Mouse (Mus musculus): ENCODE results near the gene Clcnka. TPM values are rescaled to one million over a fixed set of nuclear protein-coding genes. Genes with fewer than 3 reads are reported as not detected.

Gene Clcnka
- total RNA-seq, 2 experiments from 2014 or later: not detected

DNA sequence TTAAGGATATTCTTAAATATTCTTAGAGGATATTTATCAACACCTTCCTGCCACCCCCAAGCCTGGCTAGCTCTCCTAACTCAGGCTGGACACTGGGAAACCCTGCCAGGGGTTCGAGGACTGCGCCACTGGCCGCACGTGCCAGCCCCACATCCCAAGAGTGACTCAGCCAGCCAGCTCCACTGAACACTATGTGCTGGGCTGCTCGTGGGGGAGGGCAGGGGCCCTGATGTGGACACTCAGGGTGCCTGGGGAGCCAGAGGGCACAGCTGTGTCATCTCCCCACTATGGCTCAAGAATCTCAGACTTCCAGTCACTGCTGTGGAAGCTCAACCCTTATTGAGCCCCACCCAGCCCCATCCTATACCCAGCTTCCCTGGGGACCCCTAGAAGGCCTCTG is 24.8 kb upstream of the Clcnka start:
- intact Hi-C loops (cut with DNase I): no loop called here
- no peak for DNase-seq (ENCODE audit: low spot score in 2 of 2)

DNA sequence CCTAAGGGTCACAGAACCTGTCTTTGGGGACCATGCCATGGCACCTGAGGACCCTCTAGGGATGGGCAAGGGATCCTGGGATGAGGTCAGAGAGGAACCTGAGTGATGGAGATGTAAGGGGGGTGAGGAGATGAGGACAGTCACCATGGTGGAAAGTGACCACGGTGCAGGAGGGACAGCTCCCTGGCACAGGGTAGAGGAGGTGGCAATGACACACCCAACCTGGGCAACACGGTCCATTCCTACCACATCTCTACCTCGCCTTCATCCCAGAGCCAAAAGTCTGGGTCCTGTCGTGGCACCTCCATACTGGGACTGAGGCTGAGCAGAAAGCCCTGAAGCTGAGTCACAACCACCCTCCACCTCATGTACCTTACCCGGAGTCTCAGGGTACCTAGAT is 24.3 kb upstream of the Clcnka start:
- intact Hi-C loops (cut with DNase I): no loop called here

DNA sequence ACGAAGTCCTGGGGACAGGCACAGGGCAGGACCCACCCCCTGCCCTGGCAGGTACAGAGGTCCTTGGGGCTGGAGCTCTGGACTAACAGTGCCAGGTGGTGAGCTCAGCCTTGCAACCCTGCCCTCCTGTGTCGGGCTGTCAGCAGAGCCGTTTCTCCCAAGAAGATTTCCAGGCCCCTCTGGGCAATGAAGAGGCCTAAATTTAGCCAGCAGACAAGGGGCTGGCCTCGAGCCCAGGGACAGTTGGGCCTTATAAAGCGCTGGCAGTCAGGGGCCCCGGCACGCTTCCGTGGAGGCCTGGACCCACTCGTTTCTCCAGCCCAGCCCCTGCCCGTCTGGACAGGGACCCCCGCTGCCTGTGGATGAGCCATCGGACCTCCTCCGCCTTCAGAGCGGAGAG is 22.9 kb upstream of the Clcnka start:
- no peak for DNase-seq (ENCODE audit: low spot score in 2 of 2)
- intact Hi-C loops (cut with DNase I): no loop called here

More for the DNA sequence above, 24.3 kb upstream of the Clcnka start:
- DNase-seq (ENCODE audit: low spot score in 2 of 2): no peak

DNA sequence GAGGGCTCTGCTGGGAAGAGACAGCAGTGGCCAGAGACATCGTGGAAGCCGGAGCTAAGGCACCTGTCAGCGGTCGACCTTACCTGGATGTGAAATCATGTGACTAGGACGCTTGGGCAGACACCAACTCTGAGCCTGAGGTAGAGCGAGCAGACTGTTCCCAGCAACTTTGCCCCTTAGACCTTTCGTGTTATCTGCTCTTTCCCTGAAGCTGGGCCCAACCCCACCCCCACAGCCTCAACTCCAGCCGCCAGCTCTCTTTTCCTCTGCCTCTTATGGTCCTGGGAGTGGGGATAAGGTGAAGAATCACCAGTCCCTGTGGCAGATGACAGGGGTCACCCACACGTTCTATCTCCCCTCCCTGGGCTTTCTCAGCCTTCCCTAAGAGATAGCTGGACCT is 22.4 kb upstream of the Clcnka start:
- intact Hi-C loops (cut with DNase I): no loop called here
- DNase-seq (ENCODE audit: low spot score in 2 of 2): no peak

DNA sequence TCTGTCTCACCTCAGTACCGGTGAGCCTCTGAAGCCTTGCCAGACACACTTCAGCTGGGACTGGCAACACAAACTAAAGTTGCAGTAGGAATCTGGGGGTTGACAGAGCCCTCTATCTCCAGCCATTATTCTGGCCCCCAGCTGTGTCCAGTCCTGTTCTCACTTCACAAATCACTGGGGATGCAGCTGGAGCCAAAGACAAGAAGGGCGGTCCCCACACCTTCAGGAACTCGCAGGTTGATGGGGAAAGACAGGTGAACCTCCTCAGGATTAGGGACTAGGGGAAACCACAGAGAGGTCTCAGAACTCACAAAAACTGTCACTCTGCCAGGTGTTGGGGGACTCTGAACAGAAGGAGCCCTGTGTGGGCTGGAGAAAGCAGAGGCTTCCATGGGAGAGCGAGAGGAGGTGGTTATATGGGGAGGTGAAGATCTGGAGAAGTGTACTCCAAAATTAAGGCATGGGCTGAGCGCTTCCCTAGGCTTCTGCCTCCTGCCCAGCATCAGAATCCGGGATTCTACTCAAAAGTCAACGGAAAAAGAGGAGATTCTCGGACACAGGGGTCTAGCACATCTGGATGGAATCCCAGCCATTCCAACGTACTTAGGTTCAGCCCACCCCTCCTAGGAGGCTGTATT is 21.8 kb upstream of the Clcnka start, which contains the start of gene Hspb7:
TSS of gene Hspb7 (plus strand) at position 588 of the 638 bp plus-strand sequence.
- no peak for DNase-seq (ENCODE audit: low spot score in 2 of 2)
- intact Hi-C loops (cut with DNase I): no loop called here

DNA sequence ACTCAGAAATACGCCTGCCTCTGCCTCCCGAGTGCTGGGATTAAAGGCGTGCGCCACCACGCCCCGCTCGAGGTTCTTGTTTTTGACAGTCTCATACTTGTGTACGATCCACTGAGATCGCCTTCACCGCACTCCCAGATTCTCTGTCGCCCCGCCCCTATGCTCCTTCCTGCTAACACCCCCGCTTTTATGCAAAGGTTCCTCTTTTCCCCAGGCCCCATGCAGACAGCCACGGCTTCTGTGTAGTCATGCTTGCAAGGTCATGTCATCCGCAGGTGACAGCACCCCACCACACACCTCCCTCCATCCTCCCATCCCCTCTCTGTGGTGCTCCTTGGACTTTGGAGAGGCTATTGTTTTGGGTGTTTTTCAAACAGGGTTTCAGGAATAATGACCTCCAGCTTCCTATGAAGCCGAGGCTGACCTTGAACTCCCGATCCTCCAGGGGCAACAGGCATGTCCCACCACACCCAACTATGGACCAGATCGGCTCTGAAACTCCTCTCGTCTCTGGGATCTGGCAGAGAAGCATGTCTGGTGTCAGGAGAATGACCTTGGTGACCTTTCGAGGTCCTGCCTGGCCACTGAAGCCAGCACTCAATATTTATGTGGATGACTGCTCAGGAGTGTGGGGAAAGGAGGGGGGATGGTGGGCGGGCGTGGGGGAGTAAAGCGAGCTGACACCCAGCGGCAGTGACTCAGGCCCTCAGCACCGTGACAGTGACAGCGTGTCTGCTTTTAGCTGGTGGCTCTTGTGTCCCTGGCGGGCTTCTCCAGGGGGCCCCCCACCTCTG is 21.1 kb upstream of the Clcnka start:
- peak in 1 of 2 experiments; percentile 45 for DNase-seq (ENCODE audit: low spot score in 2 of 2)
- intact Hi-C loops (cut with DNase I): no loop called here

GRCm38 (mm10) chr4:141415924-141416323 is 17.4 kb upstream of the Clcnka start, which contains the start of gene Clcnkb:
Clcnkb (minus strand) TSS chr4:141416014.
- intact Hi-C loops (cut with DNase I): no loop called here
- DNase-seq (ENCODE audit: low spot score in 2 of 2): no peak

GRCm38 (mm10) chr4:141411430-141411992 is 13.0 kb upstream of the Clcnka start:
- intact Hi-C loops (cut with DNase I): no loop called here
- DNase-seq (ENCODE audit: low spot score in 2 of 2): no peak

- intact Hi-C loops (cut with DNase I): no loop called here
- DNase-seq (ENCODE audit: low spot score in 2 of 2): no peak
Measured at GRCm38 (mm10) chr4:141408577-141408976, 10.1 kb upstream of the Clcnka start.

DNA sequence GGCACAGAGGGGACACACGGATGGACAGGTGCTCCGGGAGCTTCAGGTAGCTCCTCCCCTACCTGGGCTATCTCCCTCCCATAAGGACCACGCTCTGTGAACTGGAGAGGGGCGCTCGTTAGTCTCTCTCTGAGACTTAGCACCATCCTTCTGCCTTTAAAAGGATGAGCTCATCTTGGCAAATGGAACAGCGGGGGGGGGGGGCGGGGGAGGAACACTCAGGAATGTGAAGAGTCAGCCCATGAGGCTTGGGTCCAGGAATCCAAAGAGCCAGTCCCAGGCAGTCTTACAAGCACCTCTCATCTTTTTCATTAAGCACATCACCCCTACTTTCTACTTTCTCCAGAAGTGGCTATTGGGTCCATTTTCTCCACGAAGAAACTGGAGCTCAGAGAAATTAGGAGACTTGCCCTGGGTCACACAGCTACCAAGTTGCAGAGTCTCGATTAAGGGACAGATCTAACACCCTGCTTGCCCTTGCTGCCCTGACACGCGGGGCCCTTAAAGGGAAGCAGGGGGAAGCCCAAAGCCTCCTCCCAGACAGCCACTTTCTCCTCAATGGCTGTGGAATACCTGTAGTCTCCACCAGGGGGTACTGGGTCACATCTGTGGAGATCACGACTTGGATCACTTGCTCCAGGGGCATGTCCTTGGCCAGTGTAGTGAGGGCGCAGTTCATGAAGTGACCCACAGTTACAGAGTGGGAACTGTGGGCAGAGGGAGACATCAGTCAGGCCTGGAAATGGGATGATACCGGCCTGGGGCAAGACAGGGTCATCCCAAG is 8.2 kb upstream of the Clcnka start:
- intact Hi-C loops (cut with DNase I): no loop called here
- DNase-seq (ENCODE audit: low spot score in 2 of 2): no peak

- intact Hi-C loops (cut with DNase I): loop anchor here (2.0 kb wide), 1 partner anchor 26 kb away; no protein-coding TSS in a partner anchor
- DNase-seq (ENCODE audit: low spot score in 2 of 2): no peak
Measured at GRCm38 (mm10) chr4:141405314-141405622, 6.7 kb upstream of the Clcnka start.

- intact Hi-C loops (cut with DNase I): loop anchor here (1.0 to 2.0 kb wide), 2 partner anchors 26 to 171 kb away; no protein-coding TSS in a partner anchor
- peak; percentile 86 to 94 for DNase-seq (ENCODE audit: low spot score in 2 of 2)
Measured at GRCm38 (mm10) chr4:141404518-141405313, 6.2 kb upstream of the Clcnka start.

GRCm38 (mm10) chr4:141400171-141400570 is 1.6 kb upstream of the Clcnka start:
- DNase-seq (ENCODE audit: low spot score in 2 of 2): no peak
- intact Hi-C loops (cut with DNase I): no loop called here

- DNase-seq (ENCODE audit: low spot score in 2 of 2): no peak
- intact Hi-C loops (cut with DNase I): no loop called here
Measured at GRCm38 (mm10) chr4:141397861-141398260, 663 bp downstream of the Clcnka start.

GRCm38 (mm10) chr4:141394751-141395150 is 3.8 kb downstream of the Clcnka start:
- intact Hi-C loops (cut with DNase I): no loop called here
- DNase-seq (ENCODE audit: low spot score in 2 of 2): no peak

DNA sequence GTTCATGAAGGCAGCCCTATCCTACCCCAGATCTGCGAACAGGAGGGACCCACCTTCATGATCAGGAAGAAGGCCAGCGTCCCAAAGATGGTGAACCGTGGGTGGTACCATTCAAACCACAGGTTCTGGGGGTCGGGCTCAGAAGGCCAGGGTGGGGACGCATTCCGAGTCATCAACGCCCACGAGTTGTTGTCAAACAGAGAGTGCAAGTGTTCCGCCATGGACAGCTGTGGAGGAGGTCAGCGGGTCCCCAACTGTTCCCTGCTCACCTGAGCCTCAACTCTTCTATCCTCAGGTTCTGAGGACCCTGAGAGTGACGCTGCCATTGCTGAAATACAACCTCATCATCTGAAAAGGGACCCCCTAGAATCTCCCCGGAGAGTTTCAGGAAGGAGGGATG is 7.2 kb downstream of the Clcnka start:
- no peak for DNase-seq (ENCODE audit: low spot score in 2 of 2)
- intact Hi-C loops (cut with DNase I): no loop called here

DNA sequence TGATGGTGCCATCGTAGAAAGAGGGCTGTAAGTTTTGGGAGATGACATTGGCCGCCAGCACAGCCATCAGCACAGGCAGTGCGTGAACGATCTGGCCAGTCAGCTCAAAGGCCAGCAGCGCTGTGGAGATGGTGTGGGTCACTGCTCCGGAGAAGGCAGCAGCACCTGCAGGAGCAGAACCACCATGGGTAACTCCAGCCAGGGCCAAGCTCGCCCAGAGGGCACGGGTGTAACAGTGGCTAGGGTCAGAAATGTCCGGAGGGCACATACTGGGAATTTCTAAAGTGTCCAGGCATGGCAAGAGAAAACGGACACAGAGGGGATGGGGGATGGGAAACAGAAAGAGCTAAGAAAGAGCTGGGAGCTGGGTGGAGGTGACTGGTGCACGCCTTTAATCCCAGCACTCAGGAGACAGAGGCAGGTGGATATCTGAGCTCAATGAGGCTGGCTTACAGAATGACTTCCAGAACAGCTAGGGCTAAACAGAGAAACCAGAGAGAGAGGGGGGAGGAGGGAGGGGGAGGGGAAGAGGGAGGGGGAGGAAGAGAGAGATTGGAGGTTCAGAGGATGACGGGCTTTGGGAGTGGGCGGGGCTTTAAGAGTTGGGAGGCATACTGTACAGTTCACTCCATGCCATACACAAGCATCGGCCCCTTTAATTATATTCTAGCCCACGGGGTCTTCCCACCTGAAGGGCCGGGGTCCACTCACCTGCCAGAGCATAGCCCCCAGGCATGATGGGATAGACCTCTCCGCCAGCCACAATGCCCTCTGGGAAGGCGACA is 9.0 kb downstream of the Clcnka start:
- intact Hi-C loops (cut with DNase I): loop anchor here (5.0 kb wide), 1 partner anchor 458 kb away; the partner anchor contains the start of gene Ctrc
- no peak for DNase-seq (ENCODE audit: low spot score in 2 of 2)

DNA sequence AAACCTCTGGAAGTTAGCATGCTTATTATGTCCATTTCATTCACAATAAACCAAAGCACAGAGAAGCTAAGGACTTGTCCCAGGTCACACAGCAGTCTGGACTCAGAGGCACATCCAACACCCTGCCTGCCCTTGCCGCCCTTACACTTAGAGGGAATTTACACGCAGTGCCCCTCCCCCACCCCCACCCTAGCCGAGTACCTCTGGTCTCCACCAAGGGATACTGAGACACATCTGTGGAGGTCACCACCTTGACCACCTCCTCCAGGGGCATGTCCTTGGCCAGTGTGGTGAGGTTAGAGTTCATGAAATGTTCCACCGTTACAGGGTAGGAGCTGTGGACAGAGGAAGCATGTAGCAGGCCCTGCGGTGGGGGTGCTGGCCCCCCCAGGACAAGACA is 10.6 kb downstream of the Clcnka start:
- no peak for DNase-seq (ENCODE audit: low spot score in 2 of 2)
- intact Hi-C loops (cut with DNase I): loop anchor here (2.0 to 5.0 kb wide), 2 partner anchors 187 to 459 kb away; partner anchors contain the start of gene Ctrc

Data from left cerebral cortex, postnatal 25 days (tissue).